Mouse (Mus musculus): Measurements from ENCODE around the gene Rbm28. TPM values are rescaled to one million over a fixed set of nuclear protein-coding genes. Genes with fewer than 3 reads are reported as not detected.

The Rbm28 gene
- polyA plus RNA-seq, 1 experiment from 2014 or later = 22.8 TPM

GRCm38 (mm10) chr6:29143608-29144007 lies 21.2 kb downstream of the Rbm28 start:
- H3K27ac ChIP-seq = no peak overlapping the region
- no peaks in the 10 kb centered on the region for H3K79me2 ChIP-seq (ENCODE audit: inconsistent target)
- peaks cover 7% of the 10 kb centered on the region; the same call in 1 of the 2 replicates for H3K36me3 ChIP-seq (ENCODE audit: inconsistent target)
- 43% methylated on average over 5 of the region's 5 CpGs for WGBS (ENCODE audit: missing documents)
- no peak overlapping the region for H3K4me3 ChIP-seq (ENCODE audit: inconsistent target)

GRCm38 (mm10) chr6:29137441-29137840 lies 27.4 kb downstream of the Rbm28 start:
- 97% methylated on average over 9 of the region's 9 CpGs for WGBS (ENCODE audit: missing documents)
- Histone ChIP-seq H3K36me3 (ENCODE audit: inconsistent target) (peaks cover 44% of the 10 kb centered on the region), H3K4me3 (ENCODE audit: inconsistent target) (no peak overlapping the region), H3K79me2 (ENCODE audit: inconsistent target) (no peaks in the 10 kb centered on the region), H3K27ac (no peak overlapping the region)

GRCm38 (mm10) chr6:29133100-29133499 lies 31.7 kb downstream of the Rbm28 start:
- Histone ChIP-seq H3K36me3 (ENCODE audit: inconsistent target) (peaks cover 64% of the 10 kb centered on the region), H3K79me2 (ENCODE audit: inconsistent target) (no peaks in the 10 kb centered on the region), H3K4me3 (ENCODE audit: inconsistent target) (no peak overlapping the region), H3K27ac (no peak overlapping the region)
- over 99% methylated on average over 9 of the region's 9 CpGs for WGBS (ENCODE audit: missing documents)

- Histone ChIP-seq H3K4me3 (ENCODE audit: inconsistent target) (no peak overlapping the region), H3K79me2 (ENCODE audit: inconsistent target) (no peaks in the 10 kb centered on the region), H3K27ac (no peak overlapping the region), H3K36me3 (ENCODE audit: inconsistent target) (peaks cover 54% of the 10 kb centered on the region)
- 92% methylated on average over 7 of the region's 7 CpGs for WGBS (ENCODE audit: missing documents)
These were observed 37.9 kb downstream of the Rbm28 start for GRCm38 (mm10) chr6:29126878-29127426.

- H3K79me2 ChIP-seq (ENCODE audit: inconsistent target) = no peaks in the 10 kb centered on the region
- no peak overlapping the region for H3K4me3 ChIP-seq (ENCODE audit: inconsistent target)
- H3K36me3 ChIP-seq (ENCODE audit: inconsistent target) = peaks cover 9% of the 10 kb centered on the region; the same call in 1 of the 2 replicates
- 88% methylated on average over 13 of the region's 13 CpGs for WGBS (ENCODE audit: missing documents)
- H3K27ac ChIP-seq = no peak overlapping the region
These were observed 44.8 kb downstream of the Rbm28 start for GRCm38 (mm10) chr6:29119990-29120389.

GRCm38 (mm10) chr6:29118963-29119362 lies 45.8 kb downstream of the Rbm28 start:
- H3K4me3 ChIP-seq (ENCODE audit: inconsistent target) = no peak overlapping the region
- 91% methylated on average over 4 of the region's 4 CpGs for WGBS (ENCODE audit: missing documents)
- H3K36me3 ChIP-seq (ENCODE audit: inconsistent target) = no peaks in the 10 kb centered on the region
- H3K79me2 ChIP-seq (ENCODE audit: inconsistent target) = no peaks in the 10 kb centered on the region
- no peak overlapping the region for H3K27ac ChIP-seq

- Histone ChIP-seq H3K27ac (no peak overlapping the region), H3K36me3 (ENCODE audit: inconsistent target) (no peaks in the 10 kb centered on the region), H3K4me3 (ENCODE audit: inconsistent target) (no peak overlapping the region), H3K79me2 (ENCODE audit: inconsistent target) (no peaks in the 10 kb centered on the region)
These were observed 46.6 kb downstream of the Rbm28 start for GRCm38 (mm10) chr6:29118231-29118630.

GRCm38 (mm10) chr6:29117417-29118104 lies 47.2 kb downstream of the Rbm28 start:
- Histone ChIP-seq H3K79me2 (ENCODE audit: inconsistent target) (no peaks in the 10 kb centered on the region), H3K4me3 (ENCODE audit: inconsistent target) (no peak overlapping the region), H3K36me3 (ENCODE audit: inconsistent target) (no peaks in the 10 kb centered on the region), H3K27ac (no peak overlapping the region)
- 82% methylated on average over 4 of the region's 7 CpGs for WGBS (ENCODE audit: missing documents)

- WGBS (ENCODE audit: missing documents) = 90% methylated on average over 7 of the region's 7 CpGs
- no peak overlapping the region for H3K4me3 ChIP-seq (ENCODE audit: inconsistent target)
- no peaks in the 10 kb centered on the region for H3K36me3 ChIP-seq (ENCODE audit: inconsistent target)
- H3K27ac ChIP-seq = no peak overlapping the region
- no peaks in the 10 kb centered on the region for H3K79me2 ChIP-seq (ENCODE audit: inconsistent target)
These were observed 49.0 kb downstream of the Rbm28 start for GRCm38 (mm10) chr6:29115756-29116155.

- H3K27ac ChIP-seq = no peak overlapping the region
- no peak overlapping the region for H3K4me3 ChIP-seq (ENCODE audit: inconsistent target)
- no peaks in the 10 kb centered on the region for H3K79me2 ChIP-seq (ENCODE audit: inconsistent target)
- 85% methylated on average over 4 of the region's 4 CpGs for WGBS (ENCODE audit: missing documents)
- no peaks in the 10 kb centered on the region for H3K36me3 ChIP-seq (ENCODE audit: inconsistent target)
These were observed 53.3 kb downstream of the Rbm28 start for GRCm38 (mm10) chr6:29111501-29111900.

- no peak overlapping the region for H3K27ac ChIP-seq
- no peaks in the 10 kb centered on the region for H3K36me3 ChIP-seq (ENCODE audit: inconsistent target)
- H3K4me3 ChIP-seq (ENCODE audit: inconsistent target) = no peak overlapping the region
- WGBS (ENCODE audit: missing documents) = 93% methylated on average over 1 of the region's 1 CpGs
- no peaks in the 10 kb centered on the region for H3K79me2 ChIP-seq (ENCODE audit: inconsistent target)
These were observed 56.4 kb downstream of the Rbm28 start for GRCm38 (mm10) chr6:29108376-29108775.

GRCm38 (mm10) chr6:29101248-29101864 lies 63.5 kb downstream of the Rbm28 start:
- H3K79me2 ChIP-seq (ENCODE audit: inconsistent target) = no peaks in the 10 kb centered on the region
- H3K4me3 ChIP-seq (ENCODE audit: inconsistent target) = no peak overlapping the region
- WGBS (ENCODE audit: missing documents) = 88% methylated on average over 9 of the region's 9 CpGs
- H3K27ac ChIP-seq = no peak overlapping the region
- no peaks in the 10 kb centered on the region for H3K36me3 ChIP-seq (ENCODE audit: inconsistent target)

- WGBS (ENCODE audit: missing documents) = 76% methylated on average over 3 of the region's 3 CpGs
- Histone ChIP-seq H3K4me3 (ENCODE audit: inconsistent target) (no peak overlapping the region), H3K27ac (no peak overlapping the region), H3K36me3 (ENCODE audit: inconsistent target) (no peaks in the 10 kb centered on the region), H3K79me2 (ENCODE audit: inconsistent target) (no peaks in the 10 kb centered on the region)
These were observed 64.4 kb downstream of the Rbm28 start for GRCm38 (mm10) chr6:29100423-29100822.

- Histone ChIP-seq H3K36me3 (ENCODE audit: inconsistent target) (no peaks in the 10 kb centered on the region), H3K79me2 (ENCODE audit: inconsistent target) (no peaks in the 10 kb centered on the region), H3K27ac (no peak overlapping the region), H3K4me3 (ENCODE audit: inconsistent target) (no peak overlapping the region)
- WGBS (ENCODE audit: missing documents) = 79% methylated on average over 14 of the region's 14 CpGs
These were observed 65.2 kb downstream of the Rbm28 start for GRCm38 (mm10) chr6:29099536-29100170.

- no peaks in the 10 kb centered on the region for H3K36me3 ChIP-seq (ENCODE audit: inconsistent target)
- 77% methylated on average over 11 of the region's 11 CpGs for WGBS (ENCODE audit: missing documents)
- no peak overlapping the region for H3K4me3 ChIP-seq (ENCODE audit: inconsistent target)
- H3K79me2 ChIP-seq (ENCODE audit: inconsistent target) = no peaks in the 10 kb centered on the region
- H3K27ac ChIP-seq = no peak overlapping the region
These were observed 71.9 kb downstream of the Rbm28 start for GRCm38 (mm10) chr6:29092904-29093303.

Data from macrophage (primary cell).